In genomic region chr10:84554291-84555009, GRCm38 (mm10) we compare ENCODE assay signal across 15 mouse cellular contexts. TPM values are rescaled to one million over a fixed set of nuclear protein-coding genes. Genes with fewer than 3 reads are reported as not detected.
A peak's percentile ranks its signal among the peaks of the same experiment; 100 is the strongest.
DNase-seq lines count a peak whose midpoint lies in the region; ATAC-seq lines count a peak whose summit lies in the region.
"Had no signal": no experiment of that assay in that cellular context is flagged by ENCODE, and none has a peak within 500 bp of the region (broad histone marks: within the 10 kb centered on the region; RNA-seq: fewer than 3 reads in every experiment).

No protein-coding gene starts in this region.

- H3K4me2 ChIP-seq in embryonic facial prominence, embryonic 14.5 days (ENCODE audit: low read depth, low read length) = no peak overlapping the region
- H3K4me2 ChIP-seq: embryonic facial prominence, embryonic 12.5 days; liver, embryonic 13.5 days had no signal

- H3K9me3 ChIP-seq in embryonic facial prominence, embryonic 14.5 days (ENCODE audit: control insufficient read depth, low read length) = 0 out of 2 replicates have a peak, but pooled peaks cover 8% of the 10 kb centered on the region
- H3K9me3 ChIP-seq in embryonic facial prominence, embryonic 10.5 days = peaks cover 6% of the 10 kb centered on the region; the same call in 1 of the 2 replicates

- no peak overlapping the region for H3K9ac ChIP-seq in embryonic facial prominence, embryonic 14.5 days (ENCODE audit: low read depth, low read length)
- H3K9ac ChIP-seq: embryonic facial prominence, embryonic 12.5 days; forebrain, postnatal 0 days; liver, embryonic 13.5 days had no signal

- H3K36me3 ChIP-seq in embryonic facial prominence, embryonic 14.5 days (ENCODE audit: control insufficient read depth, insufficient read depth, low read length) = no peaks in the 10 kb centered on the region
- H3K36me3 ChIP-seq in embryonic facial prominence, embryonic 10.5 days (replicated peaks) = no peaks in the 10 kb centered on the region
- H3K36me3 ChIP-seq: embryonic facial prominence, embryonic 12.5 days; liver, embryonic 13.5 days had no signal

- intact Hi-C loops in left cerebral cortex, postnatal 14 days (cut with DNase I) = no loop called here

- no peaks in the 10 kb centered on the region for H3K27me3 ChIP-seq in embryonic facial prominence, embryonic 14.5 days (replicated peaks; ENCODE audit: control insufficient read depth, insufficient read depth, low read length)
- no peaks in the 10 kb centered on the region for H3K27me3 ChIP-seq in embryonic facial prominence, embryonic 10.5 days (replicated peaks; ENCODE audit: low read depth, poor library complexity, severe bottlenecking)
- H3K27me3 ChIP-seq: embryonic facial prominence, embryonic 12.5 days; liver, embryonic 13.5 days had no signal

- no peaks in the 10 kb centered on the region for H3K4me1 ChIP-seq in embryonic facial prominence, embryonic 14.5 days (ENCODE audit: control insufficient read depth, insufficient read depth, low read length)
- H3K4me1 ChIP-seq in embryonic facial prominence, embryonic 10.5 days = peaks cover 6% of the 10 kb centered on the region; the same call in 1 of the 2 replicates
- H3K4me1 ChIP-seq: embryonic facial prominence, embryonic 12.5 days had no signal

- no peak overlapping the region for H3K27ac ChIP-seq in embryonic facial prominence, embryonic 14.5 days (replicated peaks; ENCODE audit: low read depth, low read length)
- H3K27ac ChIP-seq in embryonic facial prominence, embryonic 10.5 days (replicated peaks) = no peak overlapping the region; the same call in 1 of the 2 replicates
- H3K27ac ChIP-seq: embryonic facial prominence, embryonic 12.5 days; layer of hippocampus, adult 2 months; liver, embryonic 13.5 days had no signal

- DNase-seq in embryonic facial prominence, embryonic 14.5 days (ENCODE audit: low spot score) = peak; percentile 50
- no peak for DNase-seq in embryonic facial prominence, embryonic 10.5 days (ENCODE audit: low spot score)
- DNase-seq in B cell, adult 2 months = peak; percentile 61 to 63
- peak; percentile 42 to 68 for DNase-seq in kidney, adult 8-10 months
- DNase-seq in left cerebral cortex, postnatal 14 days (ENCODE audit: low spot score in 2 of 2) = no peak
- DNase-seq in adrenal gland, postnatal 4 days (ENCODE audit: low spot score in 2 of 2) = no peak
- no peak for DNase-seq in yolk sac, embryonic 10.5 days (ENCODE audit: low spot score)
- DNase-seq: forebrain, postnatal 0 days; heart, postnatal 4 days; liver, embryonic 13.5 days; right cerebral cortex, adult 18-20 months had no signal

- no peak overlapping the region for H3K4me3 ChIP-seq in embryonic facial prominence, embryonic 14.5 days (ENCODE audit: low read depth, low read length)
- H3K4me3 ChIP-seq in embryonic facial prominence, embryonic 10.5 days = no peak overlapping the region
- H3K4me3 ChIP-seq: embryonic facial prominence, embryonic 12.5 days; layer of hippocampus, adult 2 months; liver, embryonic 13.5 days had no signal

- no peak for ATAC-seq in embryonic facial prominence, embryonic 14.5 days (ENCODE audit: low read depth)
- ATAC-seq in megakaryocyte, adult 5-6 weeks (ENCODE audit: poor library complexity, severe bottlenecking) = peak; percentile 25
- ATAC-seq: activated CD4-positive, CD25-positive, alpha-beta regulatory T cell, adult 4 months; forebrain, postnatal 0 days had no signal

- WGBS in embryonic facial prominence, embryonic 14.5 days = 30% methylated on average over 6 of the region's 6 CpGs
- 35% methylated on average over 6 of the region's 6 CpGs for WGBS in embryonic facial prominence, embryonic 10.5 days

RNA-seq across cellular contexts. Expression of gene Ckap4, which starts 20.6 kb away (rescaled TPM):
- 193 and 203 TPM in 2 replicates for polyA plus RNA-seq in embryonic facial prominence, embryonic 14.5 days (2014; fragmentation: Nextera tagmentation; extraction: Ambion mirVana)
- 61.2 and 61.5 TPM in 2 replicates for polyA plus RNA-seq in embryonic facial prominence, embryonic 10.5 days (2016; fragmentation: Nextera tagmentation; extraction: Ambion mirVana)
- total RNA-seq in megakaryocyte, adult 5-6 weeks (2015) = 122 and 125 TPM in 2 replicates
- total RNA-seq in megakaryocyte, adult 5-6 weeks (2017) = 115 TPM in 2 replicates
- 10 to 100 TPM; 32.3 to 34.6 TPM for total RNA-seq in left cerebral cortex, postnatal 14 days (2021)
- 100 to 1,000 TPM in 1 of 2 experiments, 10 to 100 TPM in 1; 96.9 to 103 TPM for total RNA-seq in adrenal gland, postnatal 4 days (2021)

RNA-seq across cellular contexts. Expression of gene Tcp11l2, which starts 22.0 kb away (rescaled TPM):
- 19.9 and 20.3 TPM in 2 replicates for polyA plus RNA-seq in embryonic facial prominence, embryonic 14.5 days (2014; fragmentation: Nextera tagmentation; extraction: Ambion mirVana)
- 3.2 and 3.6 TPM in 2 replicates for polyA plus RNA-seq in embryonic facial prominence, embryonic 10.5 days (2016; fragmentation: Nextera tagmentation; extraction: Ambion mirVana)
- 54.8 and 59.3 TPM in 2 replicates for total RNA-seq in megakaryocyte, adult 5-6 weeks (2015)
- total RNA-seq in megakaryocyte, adult 5-6 weeks (2017) = 29.7 and 36.1 TPM in 2 replicates
- total RNA-seq in left cerebral cortex, postnatal 14 days (2021) = 10 to 100 TPM; 20.5 to 24.0 TPM
- 10 to 100 TPM; 50.1 to 51.2 TPM for total RNA-seq in adrenal gland, postnatal 4 days (2021)

Comparison
In these comparisons a context has a peak if more than half of its experiments do, and no peak if none do; other contexts are left out.
1. DNase-seq: peak in embryonic facial prominence, embryonic 14.5 days (single experiment), B cell, adult 2 months (2 of 2) and kidney, adult 8-10 months (2 of 2); none in embryonic facial prominence, embryonic 10.5 days (single experiment), left cerebral cortex, postnatal 14 days (0 of 2), adrenal gland, postnatal 4 days (0 of 2) and yolk sac, embryonic 10.5 days (single experiment).